Mouse (Mus musculus): ENCODE measurements around the gene Slc26a5. TPM values are rescaled to one million over a fixed set of nuclear protein-coding genes. Genes with fewer than 3 reads are reported as not detected.

Slc26a5 gene
- polyA plus RNA-seq (2012; ENCODE audit: low replicate concordance), result not detected in 2 replicates

DNA sequence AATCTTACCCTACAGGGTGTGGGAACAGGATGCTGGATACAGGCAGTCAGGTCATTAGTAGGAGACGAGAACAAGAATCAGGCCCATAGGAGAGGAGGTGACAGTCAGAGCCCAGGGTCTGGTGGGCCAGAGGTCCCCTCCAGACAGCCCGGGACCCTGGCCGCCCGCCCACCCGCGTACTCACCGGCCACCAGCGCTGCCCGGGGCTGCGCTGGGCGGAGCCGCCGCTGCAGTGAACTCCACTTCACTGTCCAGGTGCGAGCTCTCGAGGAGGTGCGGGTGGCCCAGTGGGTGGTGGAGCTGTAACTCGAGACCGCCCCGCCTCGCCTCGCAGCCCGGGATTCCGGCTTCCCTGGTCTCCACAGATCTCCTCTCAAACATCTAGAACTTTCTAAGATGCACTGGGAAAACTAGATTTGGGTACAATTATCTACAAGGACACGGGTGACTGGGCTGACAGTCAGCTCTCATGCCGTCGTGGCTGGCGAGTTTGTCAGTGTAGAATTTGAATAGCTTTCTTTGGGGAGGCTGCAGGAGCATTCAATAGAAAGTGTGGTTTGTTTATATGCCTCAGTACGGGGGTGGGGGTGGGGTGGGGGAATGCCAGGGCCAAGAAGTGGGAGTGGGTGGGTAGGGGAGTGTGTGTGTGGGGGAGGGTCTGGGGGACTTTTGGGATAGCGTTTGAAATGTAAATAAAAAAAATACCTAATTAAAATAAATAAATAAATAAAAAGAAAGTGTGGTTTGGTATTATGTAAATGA, at the start of gene Slc26a5:
Gene Slc26a5 (minus strand): TSS at position 259 of the 762 bp plus-strand sequence.

GRCm38 (mm10) chr5:21785053-21785452, 80.4 kb downstream of the Slc26a5 start, which contains the start of the genes Dnajc2 and Psmc2:
Dnajc2 (minus strand) TSS chr5:21785251.
Psmc2 (plus strand) TSS chr5:21785283.

Other genes starting within 250 kb of the Slc26a5 start
- gene Fbxl13, start 220.0 kb downstream of the Slc26a5 start, polyA plus RNA-seq (2012; ENCODE audit: low replicate concordance), result not detected in 2 replicates
- gene Armc10, start 219.8 kb downstream of the Slc26a5 start, polyA plus RNA-seq (2012; ENCODE audit: low replicate concordance), result 31.5 and 68.6 TPM in 2 replicates
- gene Napepld, start 164.2 kb downstream of the Slc26a5 start, polyA plus RNA-seq (2012; ENCODE audit: low replicate concordance), result 0.64 and 0.77 TPM in 2 replicates
- 16.0 and 21.1 TPM in 2 replicates for gene Pmpcb, start 128.5 kb downstream of the Slc26a5 start, polyA plus RNA-seq (2012; ENCODE audit: low replicate concordance)
- gene Dnajc2, start 80.4 kb downstream of the Slc26a5 start, polyA plus RNA-seq (2012; ENCODE audit: low replicate concordance), result 30.6 and 58.4 TPM in 2 replicates
- gene Psmc2, start 80.3 kb downstream of the Slc26a5 start, polyA plus RNA-seq (2012; ENCODE audit: low replicate concordance), result 3.1 and 9.3 TPM in 2 replicates